Mouse (Mus musculus): ENCODE measurements around the gene Fhad1. TPM values are rescaled to one million over a fixed set of nuclear protein-coding genes. Genes with fewer than 3 reads are reported as not detected.

Fhad1 gene
- polyA plus RNA-seq, 1 experiment, result 0.29 TPM

GRCm38 (mm10) chr4:141952114-141952513, 62.8 kb downstream of the Fhad1 start:
- Histone ChIP-seq H3K4me3 (replicated peaks) (no peak overlapping the region), H3K9me3 (peaks cover 8% of the 10 kb centered on the region; the same call in 1 of the 2 replicates), H3K36me3 (replicated peaks; ENCODE audit: low read length) (no peaks in the 10 kb centered on the region), H3K27me3 (replicated peaks) (peaks cover 83% of the 10 kb centered on the region), H3K4me1 (peaks cover 6% of the 10 kb centered on the region)
- TF ChIP-seq GATA1 (IDR thresholded peaks at IDR 0.05; ENCODE audit: borderline replicate concordance, low read length) (no peak), FLI1 (IDR thresholded peaks at IDR 0.05; ENCODE audit: low read length) (no peak)

GRCm38 (mm10) chr4:141949436-141949835, 65.4 kb downstream of the Fhad1 start:
- TF ChIP-seq GATA1 (IDR thresholded peaks at IDR 0.05; ENCODE audit: borderline replicate concordance, low read length) (no peak), FLI1 (IDR thresholded peaks at IDR 0.05; ENCODE audit: low read length) (no peak)
- Histone ChIP-seq H3K36me3 (replicated peaks; ENCODE audit: low read length) (no peaks in the 10 kb centered on the region), H3K4me1 (peaks cover 6% of the 10 kb centered on the region)

GRCm38 (mm10) chr4:141948822-141949221, 66.1 kb downstream of the Fhad1 start:
- peaks cover 64% of the 10 kb centered on the region for H3K27me3 ChIP-seq (replicated peaks)
- H3K4me3 ChIP-seq (replicated peaks), result no peak overlapping the region
- peaks cover 6% of the 10 kb centered on the region for H3K4me1 ChIP-seq
- no peaks in the 10 kb centered on the region for H3K36me3 ChIP-seq (replicated peaks; ENCODE audit: low read length)
- H3K9me3 ChIP-seq, result peaks cover 17% of the 10 kb centered on the region
- no peak for TF ChIP-seq FLI1 (IDR thresholded peaks at IDR 0.05; ENCODE audit: low read length)
- no peak for TF ChIP-seq GATA1 (IDR thresholded peaks at IDR 0.05; ENCODE audit: borderline replicate concordance, low read length)

More at GRCm38 (mm10) chr4:141949436-141949835, 65.4 kb downstream of the Fhad1 start:
- Histone ChIP-seq H3K27me3 (replicated peaks) (peaks cover 65% of the 10 kb centered on the region), H3K4me3 (replicated peaks) (no peak overlapping the region), H3K9me3 (peaks cover 11% of the 10 kb centered on the region)

- TF ChIP-seq FLI1 (IDR thresholded peaks at IDR 0.05; ENCODE audit: low read length) (no peak), GATA1 (IDR thresholded peaks at IDR 0.05; ENCODE audit: borderline replicate concordance, low read length) (no peak)
- Histone ChIP-seq H3K4me1 (0 out of 2 replicates have a peak, but pooled peaks cover 3% of the 10 kb centered on the region), H3K4me3 (replicated peaks) (no peak overlapping the region), H3K9me3 (peaks cover 16% of the 10 kb centered on the region), H3K27me3 (replicated peaks) (peaks cover 33% of the 10 kb centered on the region), H3K36me3 (replicated peaks; ENCODE audit: low read length) (no peaks in the 10 kb centered on the region)
Measured at GRCm38 (mm10) chr4:141942403-141942802, 72.5 kb downstream of the Fhad1 start.

GRCm38 (mm10) chr4:141941289-141941688, 73.6 kb downstream of the Fhad1 start:
- H3K27me3 ChIP-seq (replicated peaks), result peaks cover 23% of the 10 kb centered on the region

GRCm38 (mm10) chr4:141938535-141938934, 76.3 kb downstream of the Fhad1 start:
- Histone ChIP-seq H3K27me3 (replicated peaks) (peaks cover 17% of the 10 kb centered on the region), H3K9me3 (peaks cover 4% of the 10 kb centered on the region), H3K4me1 (0 out of 2 replicates have a peak, but pooled peaks cover 3% of the 10 kb centered on the region), H3K4me3 (replicated peaks) (no peak overlapping the region), H3K36me3 (replicated peaks; ENCODE audit: low read length) (no peaks in the 10 kb centered on the region)
- TF ChIP-seq FLI1 (IDR thresholded peaks at IDR 0.05; ENCODE audit: low read length) (no peak), GATA1 (IDR thresholded peaks at IDR 0.05; ENCODE audit: borderline replicate concordance, low read length) (no peak)

More at GRCm38 (mm10) chr4:141941289-141941688, 73.6 kb downstream of the Fhad1 start:
- H3K4me1 ChIP-seq, result 0 out of 2 replicates have a peak, but pooled peaks cover 3% of the 10 kb centered on the region
- no peaks in the 10 kb centered on the region for H3K36me3 ChIP-seq (replicated peaks; ENCODE audit: low read length)
- TF ChIP-seq FLI1 (IDR thresholded peaks at IDR 0.05; ENCODE audit: low read length) (no peak), GATA1 (IDR thresholded peaks at IDR 0.05; ENCODE audit: borderline replicate concordance, low read length) (no peak)
- peaks cover 16% of the 10 kb centered on the region for H3K9me3 ChIP-seq
- H3K4me3 ChIP-seq (replicated peaks), result no peak overlapping the region

- Histone ChIP-seq H3K9me3 (peaks cover 3% of the 10 kb centered on the region; the same call in 1 of the 2 replicates), H3K4me1 (no peaks in the 10 kb centered on the region), H3K27me3 (replicated peaks) (peaks cover 25% of the 10 kb centered on the region), H3K4me3 (replicated peaks) (no peak overlapping the region), H3K36me3 (replicated peaks; ENCODE audit: low read length) (no peaks in the 10 kb centered on the region)
- TF ChIP-seq FLI1 (IDR thresholded peaks at IDR 0.05; ENCODE audit: low read length), result no peak
- no peak for TF ChIP-seq GATA1 (IDR thresholded peaks at IDR 0.05; ENCODE audit: borderline replicate concordance, low read length)
Measured at GRCm38 (mm10) chr4:141932785-141933574, 81.9 kb downstream of the Fhad1 start.

GRCm38 (mm10) chr4:141931526-141931925, 83.4 kb downstream of the Fhad1 start:
- H3K4me3 ChIP-seq (replicated peaks), result no peak overlapping the region
- H3K4me1 ChIP-seq, result no peaks in the 10 kb centered on the region
- no peak for TF ChIP-seq GATA1 (IDR thresholded peaks at IDR 0.05; ENCODE audit: borderline replicate concordance, low read length)

GRCm38 (mm10) chr4:141930001-141930400, 84.9 kb downstream of the Fhad1 start:
- H3K9me3 ChIP-seq, result peaks cover 3% of the 10 kb centered on the region; the same call in 1 of the 2 replicates
- no peak overlapping the region for H3K4me3 ChIP-seq (replicated peaks)
- H3K4me1 ChIP-seq, result no peaks in the 10 kb centered on the region
- no peak for TF ChIP-seq GATA1 (IDR thresholded peaks at IDR 0.05; ENCODE audit: borderline replicate concordance, low read length)
- TF ChIP-seq FLI1 (IDR thresholded peaks at IDR 0.05; ENCODE audit: low read length), result no peak
- no peaks in the 10 kb centered on the region for H3K36me3 ChIP-seq (replicated peaks; ENCODE audit: low read length)
- peaks cover 26% of the 10 kb centered on the region for H3K27me3 ChIP-seq (replicated peaks)

More at GRCm38 (mm10) chr4:141931526-141931925, 83.4 kb downstream of the Fhad1 start:
- Histone ChIP-seq H3K36me3 (replicated peaks; ENCODE audit: low read length) (no peaks in the 10 kb centered on the region), H3K27me3 (replicated peaks) (peaks cover 27% of the 10 kb centered on the region), H3K9me3 (peaks cover 3% of the 10 kb centered on the region; the same call in 1 of the 2 replicates)

GRCm38 (mm10) chr4:141928881-141929281, 86.0 kb downstream of the Fhad1 start:
- no peaks in the 10 kb centered on the region for H3K36me3 ChIP-seq (replicated peaks; ENCODE audit: low read length)

More at GRCm38 (mm10) chr4:141928881-141929281, 86.0 kb downstream of the Fhad1 start:
- Histone ChIP-seq H3K9me3 (peaks cover 3% of the 10 kb centered on the region; the same call in 1 of the 2 replicates), H3K4me1 (no peaks in the 10 kb centered on the region), H3K4me3 (replicated peaks) (no peak overlapping the region), H3K27me3 (replicated peaks) (peaks cover 26% of the 10 kb centered on the region)
- no peak for TF ChIP-seq FLI1 (IDR thresholded peaks at IDR 0.05; ENCODE audit: low read length)
- TF ChIP-seq GATA1 (IDR thresholded peaks at IDR 0.05; ENCODE audit: borderline replicate concordance, low read length), result no peak
